ENCODE assay signal across 23 mouse cellular contexts in genomic region chrX:52449177-52449576, GRCm38 (mm10).
DNase-seq lines count a peak whose midpoint lies in the region; ATAC-seq and TF ChIP-seq lines count a peak whose summit lies in the region.
"Had no signal": no experiment of that assay in that cellular context is flagged by ENCODE, and none has a peak within 500 bp of the region (broad histone marks: within the 10 kb centered on the region; RNA-seq: fewer than 3 reads in every experiment).

No protein-coding gene starts in this region.

- H3K9ac ChIP-seq in CH12.LX (ENCODE audit: insufficient read depth, low read depth): no peak overlapping the region
- H3K9ac ChIP-seq: embryonic facial prominence, embryonic 12.5 days; forebrain, embryonic 13.5 days; forebrain, embryonic 15.5 days; forebrain, postnatal 0 days had no signal

- H3K4me3 ChIP-seq in CH12.LX (replicated peaks in 1 of 3; ENCODE audit: low read depth in 2 of 3, low read length in 2 of 3, poor library complexity in 1 of 3): no peak overlapping the region
- no peak overlapping the region for H3K4me3 ChIP-seq in heart, embryonic 10.5 days
- H3K4me3 ChIP-seq: embryonic facial prominence, embryonic 10.5 days; embryonic facial prominence, embryonic 12.5 days; forebrain, embryonic 13.5 days; forebrain, embryonic 15.5 days had no signal

- TF ChIP-seq EP300 in CH12.LX (IDR thresholded peaks at IDR 0.05; ENCODE audit: low read length): no peak

- no peak overlapping the region for H3K27ac ChIP-seq in CH12.LX (ENCODE audit: insufficient read depth, low read depth)
- H3K27ac ChIP-seq in heart, embryonic 10.5 days: no peak overlapping the region
- H3K27ac ChIP-seq: embryonic facial prominence, embryonic 10.5 days; embryonic facial prominence, embryonic 12.5 days; forebrain, embryonic 13.5 days; forebrain, embryonic 15.5 days had no signal

- no peaks in the 10 kb centered on the region for H3K4me1 ChIP-seq in CH12.LX (ENCODE audit: control insufficient read depth in 1 of 2, insufficient read depth in 2 of 2)
- 0 out of 2 replicates have a peak, but pooled peaks cover 6% of the 10 kb centered on the region for H3K4me1 ChIP-seq in heart, embryonic 10.5 days
- H3K4me1 ChIP-seq: forebrain, embryonic 13.5 days had no signal

- TF ChIP-seq RAD21 in CH12.LX (IDR thresholded peaks at IDR 0.05; ENCODE audit: low read depth, low read length): no peak

- in situ Hi-C loops in CH12.LX (cut with MboI; ENCODE audit: low pct_ligation_motif_present, low pct_unique_long_range_greater_than_20kb, low sequenced_read_pairs): no loop called here

- no peaks in the 10 kb centered on the region for H3K79me2 ChIP-seq in CH12.LX (replicated peaks; ENCODE audit: control insufficient read depth, extremely low read depth, insufficient read depth, poor library complexity, severe bottlenecking)

- no peaks in the 10 kb centered on the region for H3K36me3 ChIP-seq in CH12.LX (replicated peaks in 1 of 2; ENCODE audit: control insufficient read depth in 1 of 2, insufficient read depth in 1 of 2, low read length in 1 of 2)
- no peaks in the 10 kb centered on the region for H3K36me3 ChIP-seq in heart, embryonic 10.5 days
- H3K36me3 ChIP-seq: embryonic facial prominence, embryonic 10.5 days; embryonic facial prominence, embryonic 12.5 days; forebrain, embryonic 15.5 days had no signal

- no peaks in the 10 kb centered on the region for H3K27me3 ChIP-seq in CH12.LX (replicated peaks)
- no peaks in the 10 kb centered on the region for H3K27me3 ChIP-seq in heart, embryonic 10.5 days (ENCODE audit: insufficient read depth, poor library complexity, severe bottlenecking)
- H3K27me3 ChIP-seq: embryonic facial prominence, embryonic 12.5 days; forebrain, embryonic 13.5 days had no signal

- peak; percentile 68 for ATAC-seq in granulocyte monocyte progenitor cell, adult 5-6 weeks (replicated peaks; ENCODE audit: poor library complexity, severe bottlenecking)
- ATAC-seq: CD4-positive, CD25-positive, alpha-beta regulatory T cell, adult 4 months; forebrain, embryonic 13.5 days; forebrain, embryonic 15.5 days; forebrain, postnatal 0 days had no signal

- no peak for TF ChIP-seq POLR2A in CH12.LX (IDR thresholded peaks at IDR 0.05; ENCODE audit: low read depth, low read length)

- H3K4me2 ChIP-seq in CH12.LX (ENCODE audit: insufficient read depth, low read depth, poor library complexity, severe bottlenecking): no peak overlapping the region
- H3K4me2 ChIP-seq: embryonic facial prominence, embryonic 12.5 days; forebrain, embryonic 13.5 days; forebrain, embryonic 15.5 days had no signal

- DNase-seq in A20 (ENCODE audit: low read depth, low spot score) (peak; percentile 4), CH12.LX (ENCODE audit: extremely low read depth) (peak; percentile 12), MEL-GATA-1-ER (ENCODE audit: extremely low read depth, low read depth) (peak; percentile 62)
- no peak for DNase-seq in heart, embryonic 10.5 days (ENCODE audit: low spot score)
- DNase-seq in gastrocnemius, adult 18-20 months (ENCODE audit: low spot score): no peak
- no peak for DNase-seq in kidney, postnatal 25 days
- no peak for DNase-seq in embryo, embryonic 10.5 days (ENCODE audit: low spot score)
- DNase-seq: adrenal gland, adult 8-10 months; adrenal gland, postnatal 14 days; adrenal gland, postnatal 36 days; B cell, adult 2 months; cerebellum, adult 11-12 months; cerebellum, adult 2 months; cerebellum, adult 9-10 months; cerebellum, postnatal 10 days; cerebellum, postnatal 25 days; forebrain, postnatal 0 days had no signal

- TF ChIP-seq CTCF in CH12.LX (conservative IDR thresholded peaks at IDR 0.05 in 1 of 2, IDR thresholded peaks at IDR 0.05 in 1 of 2; ENCODE audit: low read depth in 2 of 2, low read length in 2 of 2): no peak

- WGBS in heart, embryonic 10.5 days: 55% methylated on average over 2 of the region's 2 CpGs

- H3K9me3 ChIP-seq in CH12.LX (replicated peaks; ENCODE audit: low read length): no peaks in the 10 kb centered on the region
- H3K9me3 ChIP-seq in heart, embryonic 10.5 days: no peaks in the 10 kb centered on the region
- H3K9me3 ChIP-seq: embryonic facial prominence, embryonic 10.5 days; embryonic facial prominence, embryonic 12.5 days; forebrain, embryonic 13.5 days; forebrain, embryonic 15.5 days had no signal

- dilution Hi-C loops in CH12.LX (cut with MboI; ENCODE audit: extremely low pct_ligation_motif_present, extremely low pct_unique_long_range_greater_than_20kb, low sequenced_read_pairs): no loop called here

TF ChIP-seq in CH12.LX, 34 proteins besides CTCF, POLR2A, EP300 and RAD21:
- no peak for TF ChIP-seq POLR2AphosphoS2 (IDR thresholded peaks at IDR 0.05; ENCODE audit: low read depth, low read length)
- no peak for TF ChIP-seq SIN3A (IDR thresholded peaks at IDR 0.05; ENCODE audit: low read length)
- TF ChIP-seq PAX5 (IDR thresholded peaks at IDR 0.05; ENCODE audit: low read length): no peak
- no peak for TF ChIP-seq MEF2A (IDR thresholded peaks at IDR 0.05; ENCODE audit: borderline replicate concordance, low read depth, low read length)
- no peak for TF ChIP-seq NRF1 (IDR thresholded peaks at IDR 0.05; ENCODE audit: low read depth, low read length)
- TF ChIP-seq ZMIZ1 (IDR thresholded peaks at IDR 0.05; ENCODE audit: low read depth, low read length): no peak
- no peak for TF ChIP-seq BHLHE40 (IDR thresholded peaks at IDR 0.05; ENCODE audit: low read depth, low read length)
- TF ChIP-seq UBTF (IDR thresholded peaks at IDR 0.05; ENCODE audit: low read depth, low read length): no peak
- TF ChIP-seq HCFC1 (IDR thresholded peaks at IDR 0.05; ENCODE audit: low read depth, low read length): no peak
- no peak for TF ChIP-seq MYC (IDR thresholded peaks at IDR 0.05; ENCODE audit: low read depth, low read length)
- no peak for TF ChIP-seq ETS1 (conservative IDR thresholded peaks at IDR 0.05; ENCODE audit: low read depth, low read length)
- TF ChIP-seq TCF12 (IDR thresholded peaks at IDR 0.05; ENCODE audit: low read depth, low read length): no peak
- TF ChIP-seq TBP (conservative IDR thresholded peaks at IDR 0.05; ENCODE audit: low read depth, low read length): no peak
- no peak for TF ChIP-seq ELF1 (IDR thresholded peaks at IDR 0.05; ENCODE audit: low read depth, low read length)
- TF ChIP-seq ZKSCAN1 (IDR thresholded peaks at IDR 0.05; ENCODE audit: borderline replicate concordance, low read depth, low read length): no peak
- TF ChIP-seq CHD1 (IDR thresholded peaks at IDR 0.05; ENCODE audit: low read depth, low read length): no peak

Comparison
In these comparisons a context has a peak if more than half of its experiments do, and no peak if none do; other contexts are left out.
1. DNase-seq: peak in A20 (single experiment), CH12.LX (single experiment) and MEL-GATA-1-ER (single experiment); none in heart, embryonic 10.5 days (single experiment), gastrocnemius, adult 18-20 months (single experiment), kidney, postnatal 25 days (0 of 2) and embryo, embryonic 10.5 days (single experiment).